Mouse (Mus musculus) megakaryocyte, embryonic 14.5 days (primary cell): ENCODE measurements around the gene Rims4.

Source experiments
- FLI1 ChIP-seq: IDR thresholded peaks from 2 replicates; pipeline ENCODE4 v1.6.1; 2012; ENCODE audit warnings: low read length, inconsistent platforms, mixed read lengths
- GATA1 ChIP-seq: IDR thresholded peaks from 3 replicates; pipeline ENCODE4 v1.6.1; 2012; ENCODE audit warnings: mixed read lengths, low read length, inconsistent platforms, borderline replicate concordance

- TF ChIP-seq GATA1: no peak
- no peak for TF ChIP-seq FLI1
Observed at GRCm38 (mm10) chr2:163909604-163910003, 8.9 kb downstream of the Rims4 start.
